Mouse (Mus musculus) layer of hippocampus, postnatal 25 days (tissue): ENCODE results near the gene Rabl2. TPM values are rescaled to one million over a fixed set of nuclear protein-coding genes. Genes with fewer than 3 reads are reported as not detected.

Experiments
- DNase-seq, 2 experiments: peaks; one replicate each; pipeline ENCODE4 v3.0.0; 2022; ENCODE audit warnings: mixed read lengths in 2 of 2, low spot score in 1 of 2; ENCODE audit errors: extremely low spot score in 1 of 2
- total RNA-seq, 2 experiments: library from RNA; stranded (reverse); gene quantifications; 2 replicates each; pipeline ENCODE4 v1.2.3; 2021

Gene Rabl2
- 10 to 100 TPM; 27.3 to 33.4 TPM for total RNA-seq

GRCm38 (mm10) chr15:89591723-89592455 is at the start of gene Rabl2:
Gene Rabl2 (minus strand): TSS chr15:89591923.
- peak; percentile 64 to 78 for DNase-seq

- DNase-seq = peak; percentile 59 to 92
Observed at GRCm38 (mm10) chr15:89623626-89623959, 31.9 kb upstream of the Rabl2 start.

GRCm38 (mm10) chr15:89622959-89623625 is 31.4 kb upstream of the Rabl2 start:
- DNase-seq = no peak

- peak; percentile 53 to 68 for DNase-seq
Observed at GRCm38 (mm10) chr15:89622312-89622958, 30.7 kb upstream of the Rabl2 start.

GRCm38 (mm10) chr15:89607888-89608287 is 16.2 kb upstream of the Rabl2 start:
- DNase-seq = no peak

GRCm38 (mm10) chr15:89607480-89607879 is 15.8 kb upstream of the Rabl2 start:
- no peak for DNase-seq

GRCm38 (mm10) chr15:89605822-89606570 is 14.3 kb upstream of the Rabl2 start:
- no peak for DNase-seq

GRCm38 (mm10) chr15:89592548-89592947 is 825 bp upstream of the Rabl2 start:
- DNase-seq = no peak

- DNase-seq = no peak
Observed at GRCm38 (mm10) chr15:89591317-89591716, 406 bp downstream of the Rabl2 start.

- no peak for DNase-seq
Observed at GRCm38 (mm10) chr15:89589146-89589545, 2.6 kb downstream of the Rabl2 start.

- no peak for DNase-seq
Observed at GRCm38 (mm10) chr15:89585631-89586030, 6.1 kb downstream of the Rabl2 start.

GRCm38 (mm10) chr15:89585101-89585500 is 6.6 kb downstream of the Rabl2 start:
- no peak for DNase-seq

- no peak for DNase-seq
Observed at GRCm38 (mm10) chr15:89582494-89582893, 9.2 kb downstream of the Rabl2 start.

GRCm38 (mm10) chr15:89572147-89572546 is 19.6 kb downstream of the Rabl2 start:
- DNase-seq = no peak

- no peak for DNase-seq
Observed at GRCm38 (mm10) chr15:89568114-89568513, 23.6 kb downstream of the Rabl2 start, which contains the start of gene Acr. Gene Acr (plus strand): TSS chr15:89568326.

- no peak for DNase-seq
Observed at GRCm38 (mm10) chr15:89559202-89559731, 32.5 kb downstream of the Rabl2 start.

GRCm38 (mm10) chr15:89557996-89558390 is 33.7 kb downstream of the Rabl2 start:
- no peak for DNase-seq

GRCm38 (mm10) chr15:89557179-89557995 is 34.3 kb downstream of the Rabl2 start:
- no peak for DNase-seq

GRCm38 (mm10) chr15:89556401-89557178 is 35.1 kb downstream of the Rabl2 start:
- DNase-seq = no peak
